Mouse (Mus musculus) pancreas, adult 10 weeks (tissue): Measurements from ENCODE around the gene Insyn1. TPM values are rescaled to one million over a fixed set of nuclear protein-coding genes. Genes with fewer than 3 reads are reported as not detected.

Experiments used
- polyA plus RNA-seq: library from polyadenylated mRNA; stranded (reverse); fragments of 350-450 nt; fragmentation: Illumina TruSeq; extraction: RNeasy Lipid Tissue Mini Kit (QIAGEN cat#74804); gene quantifications from one replicate; pipeline ENCODE4 v1.2.3, GENCODE M21; 2015; ENCODE audit warnings: low read depth, low replicate concordance; ENCODE audit not compliant: insufficient read depth

Gene Insyn1
- polyA plus RNA-seq: 1.6 TPM

GRCm38 (mm10) chr9:58487851-58488801, at the start of gene Insyn1:
Gene Insyn1, plus strand, starts transcription at chr9:58488603.

Other genes with a start within 250 kb of the Insyn1 start
- gene Pml, start 238.8 kb upstream of the Insyn1 start, polyA plus RNA-seq: 7.5 TPM
- 6.6 TPM for gene Stoml1, start 235.4 kb upstream of the Insyn1 start, polyA plus RNA-seq
- 15.7 TPM for gene Loxl1, start 175.4 kb upstream of the Insyn1 start, polyA plus RNA-seq
- gene Tbc1d21, start 118.1 kb upstream of the Insyn1 start, polyA plus RNA-seq: not detected
- gene Cd276, start 66.8 kb downstream of the Insyn1 start, polyA plus RNA-seq: 1.6 TPM
- 31.9 TPM for gene Nptn, start 93.6 kb downstream of the Insyn1 start, polyA plus RNA-seq